Comparison of ENCODE assay signal across 19 mouse cellular contexts in the genomic region with DNA sequence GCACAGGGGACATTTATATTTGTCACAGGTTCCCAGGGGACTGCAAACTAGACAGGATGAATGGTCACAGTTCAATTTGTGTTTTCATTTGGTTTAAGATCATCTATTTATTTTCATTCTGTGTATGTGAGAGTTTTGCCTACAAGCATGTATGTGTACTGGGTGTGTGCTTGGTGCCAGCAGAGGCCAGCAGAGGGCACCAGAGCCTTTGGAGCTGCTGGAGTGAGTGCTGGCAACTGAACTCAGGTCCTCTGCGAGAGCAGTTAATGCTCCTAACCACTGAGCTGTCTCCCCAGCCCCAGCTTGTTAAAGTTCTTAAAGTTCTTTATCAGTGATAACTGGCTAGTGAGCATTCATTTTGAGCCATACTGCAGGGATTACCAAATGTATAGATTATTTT. TPM values are rescaled to one million over a fixed set of nuclear protein-coding genes. Genes with fewer than 3 reads are reported as not detected.
DNase-seq lines count a peak whose midpoint lies in the region; ATAC-seq and TF ChIP-seq lines count a peak whose summit lies in the region.
"Had no signal": no experiment of that assay in that cellular context is flagged by ENCODE, and none has a peak within 500 bp of the region (broad histone marks: within the 10 kb centered on the region; RNA-seq: fewer than 3 reads in every experiment).

No protein-coding gene starts in this region.

- ATAC-seq in hindbrain, postnatal 0 days: no peak
- no peak for ATAC-seq in hindbrain, embryonic 13.5 days (ENCODE audit: low FRiP score)
- ATAC-seq in lung, postnatal 0 days: no peak
- ATAC-seq in megakaryocyte-erythroid progenitor cell, adult 5-6 weeks (replicated peaks; ENCODE audit: low FRiP score, low TSS enrichment, poor library complexity, severe bottlenecking): 0 out of 2 replicates have a peak, but pooled peaks have one; percentile 54
- ATAC-seq in forebrain, embryonic 11.5 days (replicated peaks; ENCODE audit: low FRiP score): no peak
- ATAC-seq: activated CD4-positive, CD25-positive, alpha-beta regulatory T cell, adult 4 months; midbrain, embryonic 16.5 days had no signal

- H3K9ac ChIP-seq in hindbrain, postnatal 0 days (replicated peaks; ENCODE audit: low read length): no peak overlapping the region
- no peak overlapping the region for H3K9ac ChIP-seq in hindbrain, embryonic 13.5 days
- no peak overlapping the region for H3K9ac ChIP-seq in lung, postnatal 0 days (replicated peaks; ENCODE audit: low read depth)
- H3K9ac ChIP-seq in ES-E14 (ENCODE audit: insufficient read depth, low read depth, low read length, poor library complexity, severe bottlenecking): no peak overlapping the region
- H3K9ac ChIP-seq in forebrain, embryonic 11.5 days (ENCODE audit: low read length): no peak overlapping the region
- H3K9ac ChIP-seq: embryonic facial prominence, embryonic 12.5 days; forebrain, embryonic 12.5 days had no signal

- no peaks in the 10 kb centered on the region for H3K9me3 ChIP-seq in hindbrain, postnatal 0 days (ENCODE audit: low read length)
- no peaks in the 10 kb centered on the region for H3K9me3 ChIP-seq in hindbrain, embryonic 13.5 days
- H3K9me3 ChIP-seq in lung, postnatal 0 days (ENCODE audit: low read length): no peaks in the 10 kb centered on the region
- H3K9me3 ChIP-seq in ES-E14 (ENCODE audit: control insufficient read depth, insufficient read depth, low read depth, low read length): no peaks in the 10 kb centered on the region
- H3K9me3 ChIP-seq in forebrain, embryonic 11.5 days (ENCODE audit: control insufficient read depth, low read length): no peaks in the 10 kb centered on the region
- H3K9me3 ChIP-seq: embryonic facial prominence, embryonic 12.5 days; forebrain, embryonic 12.5 days; heart, embryonic 10.5 days; hindbrain, embryonic 10.5 days had no signal

- in situ Hi-C loops in ES-E14 (cut with MboI; ENCODE audit: low sequenced_read_pairs in 2 of 2, unreplicated experiment in 2 of 2): no loop called here

- H3K36me3 ChIP-seq in hindbrain, postnatal 0 days (ENCODE audit: insufficient read depth, low read length): peaks cover 77% of the 10 kb centered on the region
- H3K36me3 ChIP-seq in hindbrain, embryonic 13.5 days: peaks cover 98% of the 10 kb centered on the region
- peaks cover 45% of the 10 kb centered on the region for H3K36me3 ChIP-seq in lung, postnatal 0 days (ENCODE audit: insufficient read depth, low read length)
- H3K36me3 ChIP-seq in ES-E14 (ENCODE audit: control insufficient read depth, insufficient read depth, low read length, poor library complexity, severe bottlenecking): peaks cover 46% of the 10 kb centered on the region; the same call in 1 of the 2 replicates
- H3K36me3 ChIP-seq in forebrain, embryonic 11.5 days (ENCODE audit: control insufficient read depth, insufficient read depth, low read length): peaks cover 28% of the 10 kb centered on the region

- no peaks in the 10 kb centered on the region for H3K27me3 ChIP-seq in hindbrain, postnatal 0 days (ENCODE audit: insufficient read depth, low read length)
- no peaks in the 10 kb centered on the region for H3K27me3 ChIP-seq in hindbrain, embryonic 13.5 days
- no peaks in the 10 kb centered on the region for H3K27me3 ChIP-seq in lung, postnatal 0 days (replicated peaks; ENCODE audit: insufficient read depth, low read length)
- H3K27me3 ChIP-seq in forebrain, embryonic 11.5 days (ENCODE audit: control insufficient read depth, insufficient read depth, low read length): no peaks in the 10 kb centered on the region
- H3K27me3 ChIP-seq: embryonic facial prominence, embryonic 12.5 days; forebrain, embryonic 12.5 days had no signal

- H3K4me1 ChIP-seq in hindbrain, postnatal 0 days (ENCODE audit: insufficient read depth, low read length): no peaks in the 10 kb centered on the region
- peaks cover 2% of the 10 kb centered on the region for H3K4me1 ChIP-seq in hindbrain, embryonic 13.5 days (replicated peaks)
- no peaks in the 10 kb centered on the region for H3K4me1 ChIP-seq in lung, postnatal 0 days (ENCODE audit: insufficient read depth, low read depth, low read length)
- peaks cover 0 to 3% of the 10 kb centered on the region in 2 experiments; a peak in 1 of 4 replicates for H3K4me1 ChIP-seq in ES-E14 (ENCODE audit: control insufficient read depth in 2 of 2, insufficient read depth in 2 of 2, low read length in 2 of 2, poor library complexity in 1 of 2)
- H3K4me1 ChIP-seq in forebrain, embryonic 11.5 days (replicated peaks; ENCODE audit: control insufficient read depth, insufficient read depth, low read length): no peaks in the 10 kb centered on the region
- H3K4me1 ChIP-seq: embryonic facial prominence, embryonic 12.5 days; forebrain, embryonic 12.5 days; heart, embryonic 10.5 days; hindbrain, embryonic 10.5 days had no signal

- no peak for TF ChIP-seq EP300 in lung, postnatal 0 days (IDR thresholded peaks at IDR 0.05)

- no peak for DNase-seq in hindbrain, postnatal 0 days (ENCODE audit: low spot score)
- DNase-seq in lung, postnatal 0 days (ENCODE audit: low spot score): no peak
- no peak for DNase-seq in lung, postnatal 36 days
- DNase-seq in ES-E14 (ENCODE audit: low read depth, low spot score): no peak
- DNase-seq in natural killer cell, adult 2 months (ENCODE audit: low spot score in 2 of 2): no peak
- no peak for DNase-seq in forebrain, embryonic 11.5 days (ENCODE audit: low spot score)
- DNase-seq: cerebellum, postnatal 10 days; kidney, adult 11 months; left cerebral cortex, postnatal 4 days; lung, postnatal 10 days; retina, postnatal 1 day had no signal

- no peak overlapping the region for H3K27ac ChIP-seq in hindbrain, postnatal 0 days
- H3K27ac ChIP-seq in hindbrain, embryonic 13.5 days: no peak overlapping the region
- no peak overlapping the region for H3K27ac ChIP-seq in lung, postnatal 0 days (ENCODE audit: low read length)
- no peak overlapping the region for H3K27ac ChIP-seq in ES-E14 (ENCODE audit: insufficient read depth, low read depth, low read length, poor library complexity, severe bottlenecking)
- no peak overlapping the region for H3K27ac ChIP-seq in forebrain, embryonic 11.5 days (ENCODE audit: low read depth, low read length)
- H3K27ac ChIP-seq: embryonic facial prominence, embryonic 12.5 days; forebrain, embryonic 12.5 days; heart, embryonic 10.5 days; hindbrain, embryonic 10.5 days had no signal

- WGBS in hindbrain, postnatal 0 days: 96% methylated on average over 1 of the region's 1 CpGs
- 96% methylated on average over 1 of the region's 1 CpGs for WGBS in hindbrain, embryonic 13.5 days
- WGBS in lung, postnatal 0 days: 100% methylated on average over 1 of the region's 1 CpGs
- 90% methylated on average over 1 of the region's 1 CpGs for WGBS in forebrain, embryonic 11.5 days

- no peak overlapping the region for H3K4me2 ChIP-seq in hindbrain, postnatal 0 days (ENCODE audit: low read depth, low read length)
- no peak overlapping the region for H3K4me2 ChIP-seq in hindbrain, embryonic 13.5 days
- no peak overlapping the region for H3K4me2 ChIP-seq in lung, postnatal 0 days (replicated peaks; ENCODE audit: low read depth, low read length)
- no peak overlapping the region for H3K4me2 ChIP-seq in forebrain, embryonic 11.5 days (ENCODE audit: low read depth, low read length, severe bottlenecking)
- H3K4me2 ChIP-seq: embryonic facial prominence, embryonic 12.5 days; forebrain, embryonic 12.5 days had no signal

- TF ChIP-seq CTCF in hindbrain, postnatal 0 days (IDR thresholded peaks at IDR 0.05; ENCODE audit: low read depth): peak; percentile 35
- TF ChIP-seq CTCF in lung, postnatal 0 days (IDR thresholded peaks at IDR 0.05): peak; percentile 42

- H3K4me3 ChIP-seq in hindbrain, postnatal 0 days (ENCODE audit: low read length): no peak overlapping the region
- H3K4me3 ChIP-seq in hindbrain, embryonic 13.5 days: no peak overlapping the region
- no peak overlapping the region for H3K4me3 ChIP-seq in lung, postnatal 0 days (ENCODE audit: low read depth, low read length)
- no peak overlapping the region for H3K4me3 ChIP-seq in ES-E14 (ENCODE audit: insufficient read depth in 1 of 2, low read depth in 1 of 2, low read length in 2 of 2, poor library complexity in 1 of 2, severe bottlenecking in 1 of 2)
- H3K4me3 ChIP-seq in forebrain, embryonic 11.5 days (ENCODE audit: low read depth, low read length): no peak overlapping the region
- H3K4me3 ChIP-seq: embryonic facial prominence, embryonic 12.5 days; forebrain, embryonic 12.5 days; heart, embryonic 10.5 days; hindbrain, embryonic 10.5 days had no signal

RNA-seq across cellular contexts. Expression of a gene that starts 20.9 kb away (rescaled TPM):
- 421 and 496 TPM in 2 replicates for total RNA-seq in hindbrain, postnatal 0 days (2014; rRNA removed)
- polyA plus RNA-seq in hindbrain, postnatal 0 days (2015; fragmentation: Nextera tagmentation; extraction: Ambion mirVana): 583 and 600 TPM in 2 replicates
- polyA plus RNA-seq in hindbrain, embryonic 13.5 days (2015; fragmentation: Nextera tagmentation; extraction: Ambion mirVana): 571 and 589 TPM in 2 replicates
- 86.1 and 89.6 TPM in 2 replicates for polyA plus RNA-seq in lung, postnatal 0 days (2015; fragmentation: Nextera tagmentation; extraction: Ambion mirVana)
- 47.2 and 47.9 TPM in 2 replicates for total RNA-seq in ES-E14 (2012; rRNA removed)
- total RNA-seq in megakaryocyte-erythroid progenitor cell, adult 5-6 weeks (2014; fragmentation: Nextera tagmentation): 35.3 and 58.3 TPM in 2 replicates
- total RNA-seq in megakaryocyte-erythroid progenitor cell, adult 5-6 weeks (2017): 28.3 and 36.1 TPM in 2 replicates
- polyA plus RNA-seq in forebrain, embryonic 11.5 days (2014; fragmentation: Nextera tagmentation; extraction: Ambion mirVana): 226 and 247 TPM in 2 replicates

RNA-seq across cellular contexts. Expression of a gene that starts 34.1 kb away (rescaled TPM):
- 16.8 and 17.4 TPM in 2 replicates for total RNA-seq in hindbrain, postnatal 0 days (2014; rRNA removed)
- polyA plus RNA-seq in hindbrain, postnatal 0 days (2015; fragmentation: Nextera tagmentation; extraction: Ambion mirVana): 2.6 and 2.7 TPM in 2 replicates
- polyA plus RNA-seq in hindbrain, embryonic 13.5 days (2015; fragmentation: Nextera tagmentation; extraction: Ambion mirVana): 3.1 and 3.6 TPM in 2 replicates
- polyA plus RNA-seq in lung, postnatal 0 days (2015; fragmentation: Nextera tagmentation; extraction: Ambion mirVana): 1.8 and 2.1 TPM in 2 replicates
- 19.8 and 21.8 TPM in 2 replicates for total RNA-seq in ES-E14 (2012; rRNA removed)
- total RNA-seq in megakaryocyte-erythroid progenitor cell, adult 5-6 weeks (2014; fragmentation: Nextera tagmentation): 32.1 and 34.7 TPM in 2 replicates
- 6.7 and 11.2 TPM in 2 replicates for total RNA-seq in megakaryocyte-erythroid progenitor cell, adult 5-6 weeks (2017)
- polyA plus RNA-seq in forebrain, embryonic 11.5 days (2014; fragmentation: Nextera tagmentation; extraction: Ambion mirVana): 19.6 and 20.1 TPM in 2 replicates

RNA-seq across cellular contexts. Expression of a gene that starts 34.4 kb away (rescaled TPM):
- total RNA-seq in hindbrain, postnatal 0 days (2014; rRNA removed): 43.4 and 44.3 TPM in 2 replicates
- polyA plus RNA-seq in hindbrain, postnatal 0 days (2015; fragmentation: Nextera tagmentation; extraction: Ambion mirVana): 44.8 and 48.3 TPM in 2 replicates
- 38.4 and 42.9 TPM in 2 replicates for polyA plus RNA-seq in hindbrain, embryonic 13.5 days (2015; fragmentation: Nextera tagmentation; extraction: Ambion mirVana)
- polyA plus RNA-seq in lung, postnatal 0 days (2015; fragmentation: Nextera tagmentation; extraction: Ambion mirVana): 160 and 163 TPM in 2 replicates
- total RNA-seq in ES-E14 (2012; rRNA removed): 27.0 and 33.5 TPM in 2 replicates
- total RNA-seq in megakaryocyte-erythroid progenitor cell, adult 5-6 weeks (2014; fragmentation: Nextera tagmentation): 7.3 and 20.4 TPM in 2 replicates
- total RNA-seq in megakaryocyte-erythroid progenitor cell, adult 5-6 weeks (2017): 5.4 and 9.6 TPM in 2 replicates
- 66.5 and 68.4 TPM in 2 replicates for polyA plus RNA-seq in forebrain, embryonic 11.5 days (2014; fragmentation: Nextera tagmentation; extraction: Ambion mirVana)
